Mouse (Mus musculus): ENCODE results near the gene Mical3.

The Mical3 gene

DNA sequence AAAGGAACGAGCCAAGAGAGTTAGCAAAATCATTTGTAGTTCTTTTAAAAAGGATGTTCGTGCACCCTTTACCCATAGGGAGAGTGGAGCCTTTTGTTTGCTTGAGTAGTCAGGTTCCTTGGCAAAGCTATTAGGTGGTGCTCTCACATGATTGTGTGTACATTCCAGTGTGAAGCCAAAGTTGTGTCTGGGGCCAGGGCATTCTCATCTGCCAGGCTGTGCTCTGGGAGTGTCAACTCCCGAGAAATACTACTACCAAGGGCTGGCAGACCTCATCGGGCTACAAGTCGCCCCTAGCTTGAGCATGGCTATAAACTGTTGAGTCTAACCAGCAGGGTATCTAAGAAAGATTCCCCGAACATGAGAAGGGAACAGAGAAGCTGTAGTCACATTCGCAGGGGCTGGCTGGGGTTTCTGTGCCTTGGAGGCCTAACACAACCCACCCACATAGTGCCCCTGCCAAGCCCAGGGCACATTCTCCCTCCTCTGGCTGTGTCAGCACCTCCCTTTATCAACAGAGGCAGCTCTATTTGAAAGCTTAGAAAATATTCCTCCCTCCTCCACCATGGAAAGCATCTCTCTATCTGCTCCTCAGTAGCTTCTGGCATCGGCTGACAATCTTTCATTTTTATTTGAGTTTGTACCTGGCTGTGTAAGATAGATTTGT is 130.8 kb downstream of the Mical3 start:
- peak; percentile 94 for DNase-seq

DNA sequence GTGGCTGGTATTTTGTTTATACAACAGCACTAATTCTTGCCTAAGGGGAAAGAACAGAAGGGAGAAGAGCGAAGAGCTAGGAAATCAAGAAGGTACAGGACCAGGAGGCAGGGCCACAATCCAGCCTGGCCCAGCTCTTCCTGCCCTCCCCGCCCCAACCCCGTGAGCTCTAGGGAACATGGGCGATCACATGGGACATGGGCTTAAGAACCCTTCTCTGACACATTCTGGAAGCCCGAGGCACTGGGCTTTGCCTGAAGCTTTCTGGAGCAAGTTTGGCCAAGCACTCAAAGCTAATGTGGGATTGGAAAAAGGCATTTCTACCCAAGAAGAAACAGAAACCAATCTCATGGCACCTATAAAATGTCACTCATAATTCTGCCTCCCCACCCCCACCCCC is 131.7 kb downstream of the Mical3 start:
- DNase-seq: peak; percentile 81

DNA sequence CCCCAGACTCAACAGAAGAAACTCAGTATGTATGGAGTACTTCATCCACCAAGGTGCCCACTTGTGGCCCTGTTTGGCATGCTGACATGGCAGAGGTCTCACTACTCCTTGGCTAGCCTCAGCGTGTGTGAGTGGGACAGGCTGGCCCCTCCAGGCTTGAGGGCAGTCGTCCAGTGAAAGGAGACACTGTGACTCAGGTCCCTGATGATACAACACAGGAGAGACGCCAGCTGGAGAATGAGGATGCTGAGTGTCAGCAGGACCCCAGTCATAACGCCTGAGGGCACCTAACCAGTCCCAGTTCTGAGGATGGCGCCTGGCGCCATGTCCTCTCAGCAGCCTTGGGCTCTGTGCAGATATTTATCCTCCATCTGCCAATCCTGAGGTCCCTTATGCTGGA is 134.2 kb downstream of the Mical3 start:
- DNase-seq: peak; percentile 65

DNA sequence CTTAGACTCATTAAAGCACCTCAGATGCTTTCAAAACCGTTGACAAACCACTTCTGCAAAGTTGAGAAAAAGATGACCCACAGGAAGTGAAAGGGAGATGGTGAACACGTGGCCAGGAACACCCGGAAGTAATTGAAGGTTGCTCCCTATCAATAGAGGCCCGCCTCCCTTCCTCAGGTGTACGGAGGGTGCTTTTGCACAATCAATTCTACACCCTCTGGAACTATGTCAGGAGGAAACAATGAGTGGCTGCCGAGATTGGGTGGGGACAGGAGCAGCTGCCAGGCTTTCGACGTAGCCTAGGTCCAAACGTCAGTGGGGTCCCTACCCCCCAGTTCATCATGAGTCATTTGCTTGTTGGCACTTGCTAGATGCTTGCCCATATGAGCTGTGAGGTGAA is 135.3 kb downstream of the Mical3 start:
- DNase-seq: no peak

DNA sequence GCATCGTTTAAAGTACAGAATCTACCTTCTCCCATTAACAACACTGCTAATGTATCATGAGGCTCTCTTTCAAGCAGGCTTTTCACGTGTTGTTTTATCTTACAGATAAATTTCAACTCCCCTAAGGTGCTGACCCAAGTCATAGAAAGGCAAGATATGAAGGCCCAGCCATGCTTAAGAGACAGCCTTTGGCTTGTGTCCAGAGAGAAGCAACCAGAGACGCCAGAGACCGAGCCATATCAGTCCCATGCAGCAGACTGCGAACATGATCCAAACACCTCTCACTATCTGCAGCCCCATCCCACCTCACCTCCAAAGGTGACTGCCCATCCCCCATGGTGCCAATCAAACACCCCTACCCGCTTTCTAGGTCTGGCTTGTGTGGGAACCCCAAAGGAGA is 138.9 kb downstream of the Mical3 start:
- no peak for DNase-seq

DNA sequence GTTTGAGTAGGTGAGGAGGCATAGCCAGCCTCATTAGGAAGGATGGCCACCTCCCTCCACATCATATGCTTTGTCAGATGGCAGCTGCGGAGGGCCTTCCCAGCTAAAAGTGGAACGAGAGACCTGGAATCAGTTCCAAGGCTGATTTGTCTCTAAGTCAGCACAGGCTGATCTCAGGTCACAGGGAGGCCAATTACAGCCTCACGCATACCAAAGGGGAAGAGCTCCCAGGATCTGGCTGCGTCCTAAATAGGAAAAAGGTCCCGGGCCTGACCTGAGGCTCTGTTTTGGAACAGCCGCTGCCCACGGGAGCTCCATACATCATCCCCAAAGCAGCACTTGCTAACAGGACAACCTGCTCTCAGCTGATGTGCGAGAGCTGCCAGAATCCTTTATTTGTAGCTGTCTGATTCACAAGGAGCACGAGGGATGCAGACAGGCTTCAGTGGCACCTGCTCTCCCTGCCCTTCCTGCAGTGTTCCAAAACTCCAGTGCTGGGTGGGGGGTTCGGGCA is 143.2 kb downstream of the Mical3 start:
- DNase-seq: peak; percentile 99

DNA sequence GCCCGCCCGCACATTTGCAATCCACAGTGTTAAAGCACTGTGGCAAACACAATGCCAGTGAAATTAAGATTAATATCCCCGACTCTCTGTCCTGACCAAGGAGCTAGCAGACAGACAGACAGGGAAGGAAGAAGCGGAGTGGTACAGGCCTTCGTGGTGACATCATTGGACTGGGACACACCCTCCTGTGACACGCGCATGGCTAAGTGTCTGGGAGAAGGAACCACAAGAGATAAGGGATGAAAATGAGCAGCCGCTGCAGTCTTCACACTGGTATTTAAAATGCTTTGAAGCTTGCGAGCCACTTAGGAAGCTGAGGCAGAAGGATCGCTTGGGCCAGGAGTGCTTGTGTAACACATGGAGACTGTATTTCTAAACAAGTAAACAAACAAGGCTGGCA is 143.6 kb downstream of the Mical3 start:
- peak; percentile 93 for DNase-seq

DNA sequence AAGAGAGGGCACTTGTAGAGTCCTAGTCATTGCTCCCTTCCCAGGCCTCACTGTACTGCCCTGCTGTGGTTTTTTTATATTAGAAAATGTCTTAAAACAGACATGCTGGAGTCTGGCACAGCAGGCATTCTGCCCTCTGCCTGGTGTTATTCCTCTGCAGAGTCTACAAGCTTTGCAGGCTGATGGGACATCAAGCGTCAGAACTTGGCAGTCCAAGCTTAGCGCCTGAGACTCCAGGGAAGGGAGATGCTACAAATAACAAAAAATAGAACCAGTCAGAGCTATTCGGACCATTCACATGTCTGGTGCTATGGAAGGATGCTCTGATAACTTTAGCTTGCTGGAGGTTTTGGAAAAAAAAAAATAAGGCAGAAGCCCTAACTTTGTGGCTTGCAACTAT is 144.6 kb downstream of the Mical3 start:
- no peak for DNase-seq

DNA sequence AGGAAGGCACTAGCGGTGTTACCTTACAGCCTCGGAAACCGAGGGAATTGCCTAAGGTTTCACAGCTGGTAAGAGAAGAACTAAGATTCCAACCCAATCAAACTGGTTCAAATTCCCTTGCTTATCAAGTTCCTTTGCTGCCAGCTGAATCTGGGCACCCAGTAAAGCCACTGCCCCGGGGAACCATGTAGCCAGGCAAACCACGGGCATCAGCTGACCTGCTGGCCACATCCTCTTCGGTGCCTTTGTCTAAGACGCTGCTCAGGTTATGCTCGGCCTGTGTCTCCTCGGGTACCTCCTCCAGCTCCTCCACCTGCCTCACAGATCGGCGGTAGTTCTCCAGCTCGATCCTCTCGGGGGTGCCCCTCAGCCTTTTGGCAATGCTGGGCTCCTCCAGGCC is 148.5 kb downstream of the Mical3 start:
- peak; percentile 93 for DNase-seq

DNA sequence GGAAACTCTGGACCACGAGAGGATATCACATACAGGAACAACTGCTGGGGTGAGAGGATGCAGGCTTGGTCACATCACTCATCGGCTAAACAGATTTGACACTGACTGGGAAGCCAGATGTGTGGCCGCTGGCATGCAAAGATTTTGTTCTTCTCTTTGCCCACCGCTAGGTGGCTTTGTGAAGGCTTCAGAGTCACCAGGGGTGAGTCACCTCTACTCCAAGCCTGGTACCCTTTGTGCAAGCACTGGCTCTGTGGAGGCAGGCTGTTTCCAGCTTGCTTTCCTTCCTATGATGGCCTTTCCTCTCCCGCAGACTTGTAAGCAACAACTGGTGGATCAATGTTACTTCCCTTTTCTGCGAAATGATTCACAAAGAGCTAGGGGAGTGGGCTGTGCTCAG is 149.3 kb downstream of the Mical3 start:
- no peak for DNase-seq

DNA sequence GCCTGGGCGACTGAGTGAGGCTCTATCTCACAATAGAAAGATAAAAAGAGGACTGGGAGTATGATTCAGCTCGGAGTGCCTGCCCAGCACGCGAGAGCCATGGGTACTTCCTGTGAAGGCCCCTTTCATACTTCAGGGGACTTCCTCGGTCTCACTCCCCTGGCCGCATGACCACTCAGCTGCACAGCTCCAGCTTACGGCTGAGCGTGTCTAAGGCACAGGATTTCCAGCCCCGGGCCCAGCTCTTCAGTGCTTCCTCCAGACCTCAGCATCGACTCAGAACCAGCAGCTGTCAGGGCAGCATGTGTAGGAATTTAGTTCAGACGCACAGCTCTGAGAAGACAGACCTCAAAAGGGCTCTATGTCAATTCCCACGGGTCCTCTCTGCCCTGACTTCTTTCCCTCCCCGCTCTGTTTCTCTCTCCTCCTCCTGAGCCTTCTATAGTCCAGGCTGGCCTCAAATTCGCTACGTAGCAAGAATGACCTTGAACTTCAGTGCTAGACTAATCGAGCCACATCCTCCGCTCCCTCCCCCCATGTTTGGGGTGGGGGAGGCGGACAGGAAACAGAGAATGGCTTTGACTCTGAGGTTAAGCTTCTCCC is 152.7 kb downstream of the Mical3 start:
- DNase-seq: no peak

DNA sequence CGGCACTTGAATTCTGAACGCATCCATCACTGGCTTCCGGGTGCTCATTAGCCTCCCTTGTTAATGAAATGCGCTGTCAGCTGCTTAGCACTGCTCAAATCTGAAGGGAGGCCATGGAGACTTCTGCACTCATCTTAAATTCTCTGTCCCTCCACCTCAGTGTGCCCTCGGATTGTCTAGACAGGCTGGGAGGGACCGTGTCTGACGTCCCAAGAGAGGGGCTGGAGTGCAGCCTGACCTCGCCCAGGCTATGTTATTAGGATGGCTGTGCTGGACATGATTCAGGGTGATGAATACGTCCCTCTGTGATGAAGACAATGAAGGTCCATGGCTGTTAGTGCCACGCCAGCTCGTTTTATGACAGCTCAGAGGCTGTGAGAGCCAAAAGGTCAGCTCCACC is 153.8 kb downstream of the Mical3 start:
- no peak for DNase-seq

DNA sequence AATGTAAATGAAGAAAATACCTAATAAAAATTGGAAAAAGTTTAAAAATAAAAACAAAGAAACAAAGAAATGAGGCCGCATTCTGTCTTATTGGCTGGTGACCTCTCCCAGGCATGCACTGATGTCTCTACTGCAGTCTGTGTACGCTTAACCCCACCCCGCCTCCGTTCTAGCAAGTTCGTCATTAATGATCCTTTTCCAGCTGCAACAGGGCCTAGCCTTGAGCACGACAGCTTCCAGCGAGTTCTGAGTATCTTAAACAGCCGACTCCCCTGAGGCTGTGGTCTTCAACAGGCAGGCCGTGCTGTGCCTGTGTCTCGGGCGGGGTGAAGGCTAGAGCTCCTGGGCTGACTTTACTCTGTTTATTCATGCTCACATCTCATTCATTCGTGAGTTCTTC is 154.7 kb downstream of the Mical3 start:
- DNase-seq: peak; percentile 92

DNA sequence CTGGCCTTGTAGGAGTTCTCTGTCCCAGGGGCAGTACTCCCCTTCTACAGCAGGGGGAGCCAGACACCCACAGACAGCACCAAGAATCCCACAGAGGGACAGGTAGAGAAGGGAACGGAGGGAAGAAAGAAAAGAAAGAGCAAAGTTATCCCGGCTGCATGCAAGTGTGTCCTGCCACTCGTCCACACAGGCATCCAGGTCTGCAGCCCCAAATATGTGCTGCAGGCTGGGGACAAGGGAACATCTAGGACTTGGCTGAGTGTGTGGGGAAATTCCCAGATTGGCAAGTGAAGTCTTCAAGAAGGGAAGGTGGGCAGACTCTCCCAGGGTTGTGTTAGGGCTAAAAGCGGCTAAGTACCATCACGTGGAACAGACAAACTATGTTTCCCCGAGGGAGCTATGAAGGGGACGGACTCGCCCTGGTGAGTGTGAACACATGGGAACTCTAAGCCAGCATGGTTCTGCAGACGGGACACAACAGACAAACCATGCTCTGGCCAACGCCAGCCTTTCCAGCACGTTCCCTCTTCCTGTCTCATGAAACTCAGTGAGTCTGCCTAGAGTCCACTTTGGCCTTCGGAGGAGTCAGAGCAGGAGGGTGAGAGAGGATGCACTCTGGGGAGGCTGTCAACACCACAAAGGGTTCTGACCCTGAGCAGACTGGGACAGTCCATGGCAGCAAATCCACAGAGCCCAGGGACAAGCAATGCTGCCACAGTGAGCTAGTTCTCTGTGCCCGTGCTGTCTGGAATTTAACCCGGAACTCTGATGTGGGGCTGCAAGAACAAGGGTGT is 158.8 kb downstream of the Mical3 start:
- peak; percentile 96 for DNase-seq

DNA sequence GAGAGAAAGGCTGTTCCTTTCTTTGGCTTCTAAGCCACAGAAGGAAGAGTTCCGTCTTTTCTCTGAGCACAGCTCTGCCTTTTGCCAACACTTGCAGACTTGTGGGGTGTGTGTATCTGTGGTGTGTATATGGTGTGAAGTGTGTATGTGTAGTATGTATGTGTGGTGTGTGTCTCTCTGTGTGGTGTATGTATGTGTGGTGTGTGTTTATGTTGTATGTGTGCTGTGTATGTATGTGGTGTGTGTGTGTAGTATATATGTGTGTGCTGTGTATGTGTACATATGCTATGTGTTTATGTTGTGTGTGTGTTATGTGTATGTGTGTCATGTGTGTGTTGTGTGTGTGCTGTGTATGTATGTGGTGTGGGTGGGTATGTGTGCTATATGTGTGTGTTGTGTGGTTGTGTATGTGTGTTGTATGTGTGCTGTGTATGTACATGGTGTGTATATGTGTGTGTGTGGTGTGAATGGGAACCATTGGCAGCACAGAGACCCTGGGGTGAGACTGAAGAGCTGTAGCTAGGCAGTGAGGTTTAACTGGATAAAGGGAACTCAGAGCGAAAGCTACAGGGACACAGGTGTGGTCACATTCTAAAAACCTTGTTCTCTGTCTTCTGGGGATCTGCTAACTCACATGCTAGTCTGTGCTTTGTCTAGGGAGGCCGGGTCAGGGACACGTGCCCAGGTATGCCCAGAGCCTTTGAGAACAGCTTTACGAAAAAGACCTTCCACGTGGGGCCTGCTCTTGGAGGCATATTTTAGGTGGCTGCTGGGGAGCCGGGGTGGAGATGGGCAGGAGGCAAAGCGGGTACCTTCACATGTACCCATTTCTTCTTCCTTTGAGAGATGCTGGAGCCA is 159.6 kb downstream of the Mical3 start:
- DNase-seq: no peak

DNA sequence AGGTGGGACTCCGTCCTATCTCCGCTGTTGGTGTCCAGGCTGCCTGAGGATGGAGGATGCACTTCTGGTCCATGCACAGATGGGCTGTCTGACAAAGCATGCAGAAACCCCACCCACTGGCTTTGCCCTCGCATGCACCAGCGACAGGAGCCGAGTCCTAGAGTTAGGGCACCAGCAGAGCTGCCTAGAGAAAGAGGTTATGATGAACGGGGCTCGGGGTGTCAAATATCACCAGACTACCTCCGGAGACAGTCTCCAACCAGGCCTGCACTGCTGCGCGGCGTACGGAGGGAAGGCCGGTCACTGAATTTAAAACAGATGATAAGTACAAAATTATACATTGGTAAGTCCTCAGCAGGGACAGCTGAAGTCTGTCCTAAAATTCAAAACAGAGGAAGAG is 165.0 kb downstream of the Mical3 start:
- DNase-seq: no peak

DNA sequence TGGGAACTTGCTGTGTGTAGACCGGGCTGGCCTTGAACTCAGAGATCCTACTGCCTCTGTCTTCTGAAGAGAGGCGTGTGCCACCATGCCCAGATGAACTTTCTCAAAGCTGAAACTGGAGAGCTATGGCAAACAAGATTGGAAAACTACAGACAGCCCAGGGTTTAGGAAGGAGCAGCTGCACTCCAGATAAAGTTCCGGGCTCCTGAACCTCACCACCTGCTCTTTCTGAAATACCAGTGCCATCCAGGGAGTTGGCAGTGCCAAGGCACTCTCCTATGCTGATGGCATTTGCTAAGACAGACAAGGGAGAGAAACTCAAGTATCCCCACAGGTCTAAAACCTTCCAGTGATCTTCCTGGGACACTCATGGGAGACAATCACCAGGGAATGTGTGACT is 166.6 kb downstream of the Mical3 start:
- no peak for DNase-seq

DNA sequence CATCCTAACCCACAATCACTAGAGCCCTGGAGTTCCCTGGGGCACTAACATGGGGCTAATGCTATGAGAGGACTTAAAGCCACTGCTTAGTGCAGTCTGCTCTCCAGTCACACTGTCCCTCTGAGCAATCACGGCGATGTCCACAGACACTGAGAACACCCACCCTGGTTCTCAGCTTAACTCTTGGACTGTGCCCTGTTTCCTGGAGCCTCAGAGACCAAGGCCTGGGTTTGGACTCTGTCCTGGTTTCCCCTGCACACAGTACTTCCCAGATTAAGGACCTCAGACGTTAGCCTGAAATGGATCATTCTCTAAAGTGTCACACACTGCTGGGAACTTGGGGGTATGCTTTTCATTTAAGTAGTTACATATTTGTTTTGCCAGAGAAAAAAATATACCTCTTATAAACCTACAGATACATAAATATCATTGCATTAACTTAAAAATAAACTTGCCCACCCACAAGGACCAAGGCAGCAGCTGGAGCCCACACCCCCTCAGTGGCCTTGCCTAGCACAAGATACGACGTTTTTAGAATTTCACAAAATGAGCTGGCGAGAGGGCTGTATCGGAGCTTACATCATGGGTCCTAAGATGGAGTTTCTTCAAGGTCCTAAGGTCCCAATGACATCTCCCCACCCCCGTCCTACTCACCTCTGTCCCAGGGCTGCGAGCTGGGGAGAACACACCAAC is 170.3 kb downstream of the Mical3 start:
- DNase-seq: no peak

DNA sequence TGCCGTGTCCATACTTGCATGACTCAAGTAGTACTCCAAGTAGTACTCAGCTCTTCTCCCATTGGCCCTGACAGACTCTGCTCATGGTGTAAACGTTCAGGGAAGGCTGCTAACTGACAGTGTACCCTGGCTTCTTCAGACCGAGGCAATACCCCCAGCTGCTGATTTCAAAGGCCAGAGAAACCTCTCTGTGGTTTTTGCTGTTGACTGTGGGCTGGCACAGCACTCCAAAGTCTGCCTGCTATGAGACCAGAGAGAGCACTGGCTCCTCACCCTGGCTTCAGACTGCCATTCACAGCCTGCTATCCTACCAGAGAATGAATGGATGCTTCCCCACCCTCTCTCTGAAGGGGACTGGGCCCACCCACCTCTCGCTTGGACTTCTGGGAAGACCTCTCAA is 173.5 kb downstream of the Mical3 start:
- no peak for DNase-seq

DNA sequence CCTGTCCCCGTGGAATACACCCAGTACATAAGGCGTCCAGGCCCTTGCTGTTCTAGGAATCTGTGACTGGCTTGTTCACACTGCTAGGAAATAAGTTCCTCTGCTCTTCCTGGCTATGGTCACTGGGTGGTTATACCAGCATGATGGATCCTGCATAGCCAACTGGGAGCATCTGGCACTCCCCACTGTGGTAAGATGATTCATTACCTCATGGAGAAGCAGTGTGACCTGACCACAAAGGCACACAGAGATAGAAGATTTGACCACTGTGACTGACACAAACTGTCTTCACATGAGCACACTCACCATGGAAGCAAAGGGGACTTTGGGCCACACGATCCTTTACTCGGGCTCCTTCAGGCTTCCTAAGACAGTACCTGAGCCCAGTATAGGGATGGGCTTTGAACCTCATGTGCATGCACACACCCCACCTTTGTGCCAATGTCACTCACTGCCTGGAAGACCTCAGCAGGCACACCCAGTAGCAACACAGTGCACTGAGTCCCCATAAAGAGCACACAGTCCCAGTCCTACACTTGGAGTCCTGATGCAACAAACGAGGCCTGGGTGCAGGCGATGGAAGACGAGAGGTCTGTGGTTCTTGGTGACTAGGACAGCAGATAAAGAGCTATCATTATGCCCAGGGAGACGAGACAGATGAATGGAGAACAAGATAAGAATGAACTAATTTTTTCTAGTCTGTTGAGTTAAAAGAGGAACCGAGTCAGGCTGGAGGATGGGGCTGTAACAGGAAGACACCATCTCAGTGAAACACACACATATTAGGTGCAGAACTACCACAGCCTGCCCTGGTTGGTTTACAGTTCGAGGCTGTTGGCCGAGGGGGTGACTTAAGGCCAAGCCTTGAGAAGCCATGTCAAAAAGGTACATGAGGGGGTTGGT is 174.3 kb downstream of the Mical3 start:
- DNase-seq: no peak

DNA sequence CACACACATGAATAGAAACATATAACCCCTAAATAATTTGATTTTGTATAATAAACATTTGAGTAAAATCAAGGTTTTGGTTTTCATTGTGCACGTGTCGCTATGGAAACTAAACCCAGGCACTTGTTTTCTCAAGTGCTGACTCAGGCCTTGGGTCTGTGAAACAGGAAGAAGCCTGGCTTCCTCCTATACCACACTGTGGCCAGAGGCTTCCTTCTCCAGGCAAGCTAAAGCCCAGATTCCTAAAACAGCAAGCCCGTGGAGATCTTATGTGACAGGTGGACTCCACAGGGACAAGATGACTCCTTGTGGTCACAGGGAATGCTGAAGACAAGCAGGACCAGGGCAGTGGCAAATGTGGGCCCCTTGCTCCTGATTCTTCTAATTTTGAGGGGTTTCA is 175.6 kb downstream of the Mical3 start:
- DNase-seq: peak; percentile 94
